Mouse (Mus musculus): ENCODE results near the gene Fgd4.
"Not testable (repeated sequence)": the region's sequence is repeated elsewhere in the genome, so short reads cannot be mapped to it uniquely, and the experiment has no call there.

Gene Fgd4

DNA sequence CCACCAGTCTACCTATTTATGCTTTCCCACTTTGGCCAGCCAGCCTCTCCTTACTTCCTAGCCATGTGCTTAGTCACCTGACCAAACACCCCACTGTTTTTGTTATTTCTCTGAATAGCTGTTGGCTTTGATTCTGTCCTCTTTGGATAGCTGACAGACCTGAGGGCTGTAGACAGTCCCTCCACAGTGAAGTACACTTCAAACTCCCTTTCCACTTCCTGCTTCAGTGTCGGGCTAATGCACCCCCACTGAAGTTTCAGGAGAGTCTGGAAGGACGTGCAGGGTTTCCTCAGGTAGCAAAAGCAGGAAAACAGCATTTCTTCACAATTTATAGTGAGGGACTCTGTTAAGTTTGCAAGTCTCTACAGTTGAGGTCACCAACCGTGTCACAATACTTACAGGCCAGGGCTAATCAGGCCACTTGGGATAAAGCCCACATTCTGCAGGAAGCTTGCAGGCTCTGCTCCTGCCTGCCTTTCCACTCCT, 57.4 kb downstream of the Fgd4 start:
- no peak for DNase-seq (ENCODE audit: low spot score)

DNA sequence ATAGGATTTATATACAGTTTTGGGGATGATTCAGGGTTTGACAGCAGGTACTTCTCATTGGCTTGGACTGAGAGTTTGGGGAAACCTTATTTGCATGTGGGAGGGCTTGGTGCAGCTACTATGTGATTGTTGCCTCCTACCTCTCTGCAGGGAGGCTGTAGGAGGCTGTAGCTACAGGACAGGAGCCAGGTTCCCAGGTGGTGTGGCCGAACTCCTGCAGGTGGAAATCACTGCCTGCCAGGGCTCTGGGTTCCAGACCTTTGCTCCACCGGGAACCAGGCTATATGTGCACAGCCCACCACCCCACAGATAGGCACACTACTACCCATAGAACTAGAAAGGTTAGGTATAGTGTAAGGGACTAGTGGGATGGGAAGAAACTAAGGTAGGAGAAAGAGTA, 61.0 kb downstream of the Fgd4 start:
- DNase-seq (ENCODE audit: low spot score): not testable (repeated sequence)

DNA sequence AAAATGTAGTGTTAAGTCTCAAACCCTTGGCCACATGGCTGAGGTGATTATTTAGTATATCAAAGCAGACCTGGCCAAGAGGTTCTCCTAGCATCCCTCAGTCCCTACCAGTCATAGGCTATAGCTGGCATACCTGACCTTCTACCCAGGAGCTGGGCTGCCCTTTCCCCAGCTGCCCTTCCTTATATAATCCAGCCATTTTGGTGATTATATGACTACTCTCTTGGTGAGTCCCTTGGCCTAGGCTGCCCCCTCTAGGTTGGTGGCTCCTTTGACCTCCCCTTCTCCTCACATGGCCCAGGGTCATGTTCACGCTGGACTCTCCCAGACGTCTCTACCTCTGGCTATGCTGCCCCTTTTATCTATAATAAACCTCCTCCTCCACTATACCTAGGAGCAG, 65.1 kb downstream of the Fgd4 start:
- DNase-seq (ENCODE audit: low spot score): no peak

DNA sequence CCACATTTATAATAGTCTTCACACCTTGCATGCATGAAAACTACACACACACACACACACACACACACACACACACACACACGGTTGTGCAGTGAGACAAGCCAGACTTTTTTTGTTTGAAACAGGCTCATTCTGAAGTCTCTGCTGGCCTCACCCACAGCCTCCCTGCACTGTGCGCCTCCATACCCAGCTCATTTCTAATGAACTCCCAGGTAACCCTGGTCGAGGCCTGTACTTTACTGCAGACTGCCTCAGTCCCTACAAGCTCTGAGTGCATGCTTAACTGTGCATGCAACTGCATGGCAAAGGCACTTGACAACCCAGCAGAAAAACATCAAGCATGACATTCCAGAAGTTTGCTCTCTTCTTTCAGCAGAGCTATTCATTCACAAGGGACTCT, 72.3 kb downstream of the Fgd4 start:
- DNase-seq (ENCODE audit: low spot score): no peak

DNA sequence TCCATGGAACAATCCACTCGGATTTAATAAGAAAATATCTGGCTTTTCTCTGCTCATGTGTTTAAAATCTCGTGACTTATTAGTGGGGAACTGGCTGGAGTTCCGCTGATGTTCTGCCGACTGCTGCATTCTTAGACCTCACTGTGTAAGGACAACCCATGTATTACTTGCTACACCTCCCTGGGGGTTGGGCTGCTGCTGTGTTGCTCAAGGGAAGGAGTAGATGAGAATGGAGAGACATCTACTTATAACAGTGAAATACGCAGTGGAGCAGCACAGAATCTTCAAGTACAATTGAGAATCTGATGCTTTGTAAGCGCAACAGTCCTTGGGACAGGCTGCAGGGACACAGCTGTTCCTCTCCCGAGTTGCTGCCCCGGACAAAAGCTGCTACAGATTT, 73.1 kb downstream of the Fgd4 start:
- DNase-seq (ENCODE audit: low spot score): peak; percentile 43

DNA sequence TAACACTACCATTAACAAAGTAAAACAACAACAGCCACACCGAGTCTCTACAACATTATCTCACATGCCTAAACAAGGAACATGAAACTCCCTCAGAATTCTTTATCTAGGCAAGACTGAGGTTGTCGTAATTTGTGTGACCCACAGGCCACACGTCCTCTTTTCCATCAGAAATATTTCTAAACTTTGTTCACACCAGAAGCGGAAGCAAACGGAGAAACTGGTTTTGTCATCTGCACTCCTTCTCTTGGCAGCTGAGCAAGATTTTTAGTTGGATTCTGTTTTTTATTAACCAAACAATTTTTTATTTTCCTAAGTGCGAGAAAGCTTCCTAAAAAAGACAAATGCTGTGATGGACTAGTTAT, 73.6 kb downstream of the Fgd4 start:
- DNase-seq (ENCODE audit: low spot score): peak; percentile 16

DNA sequence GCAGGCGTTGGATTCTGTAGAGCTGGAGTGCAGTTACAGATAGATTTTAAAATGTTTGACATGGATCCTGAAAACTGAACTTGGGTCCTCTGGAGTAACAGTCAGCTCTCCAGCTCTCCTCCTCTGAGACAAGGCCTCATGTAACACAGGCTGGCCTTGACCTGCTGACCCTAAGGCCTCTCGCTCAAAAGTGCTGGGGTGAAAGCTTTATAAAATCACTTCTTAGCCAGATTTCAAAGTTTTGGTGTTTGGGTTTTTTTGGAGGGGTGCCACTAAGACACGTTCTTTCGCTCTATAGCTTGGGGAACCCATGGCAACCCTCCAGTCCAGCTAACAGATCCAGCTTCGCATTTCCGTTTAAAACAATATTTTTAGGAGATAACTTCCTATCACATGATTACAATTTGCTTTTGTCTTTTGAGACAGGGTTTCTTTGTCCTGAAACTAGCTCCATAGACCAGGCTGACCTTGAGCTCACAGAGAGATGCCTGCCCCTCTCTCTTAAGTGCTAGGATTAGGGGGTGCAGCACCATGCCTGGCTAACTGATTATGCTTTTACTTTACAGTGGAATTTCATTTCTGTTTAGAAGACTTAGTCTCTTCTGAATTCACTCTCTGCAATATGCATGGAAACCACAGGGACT, 74.1 kb downstream of the Fgd4 start:
- DNase-seq (ENCODE audit: low spot score): no peak

DNA sequence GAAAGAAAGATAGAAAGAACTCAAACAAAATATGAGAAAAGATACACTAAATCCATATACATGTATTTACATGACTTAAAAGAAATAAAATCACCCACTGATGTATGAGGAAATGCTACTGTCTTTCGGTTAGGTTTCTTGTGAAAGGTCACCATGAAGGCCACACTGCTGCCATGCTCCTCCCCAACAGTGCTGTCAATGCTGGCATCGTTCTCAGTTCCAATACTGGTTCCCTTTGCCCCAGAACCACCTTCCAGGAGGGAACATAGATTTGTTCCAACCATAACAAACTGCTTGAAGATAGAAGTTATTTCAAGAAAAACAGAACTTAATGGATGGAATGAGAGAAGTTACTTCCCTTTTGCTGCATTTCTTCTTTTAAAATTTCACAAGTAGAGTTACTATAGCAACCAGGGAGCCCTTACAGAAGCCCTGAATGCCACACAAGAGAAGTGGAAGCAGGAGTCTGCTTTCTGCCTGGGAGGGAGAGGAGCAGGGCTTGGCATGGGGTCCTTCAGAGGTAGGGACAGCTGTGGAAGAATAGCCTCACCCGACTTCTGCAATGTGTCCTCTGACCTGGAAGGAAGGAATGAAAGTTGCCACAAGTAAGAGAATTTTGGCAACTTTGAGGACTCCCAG, 75.0 kb downstream of the Fgd4 start:
- no peak for DNase-seq (ENCODE audit: low spot score)

DNA sequence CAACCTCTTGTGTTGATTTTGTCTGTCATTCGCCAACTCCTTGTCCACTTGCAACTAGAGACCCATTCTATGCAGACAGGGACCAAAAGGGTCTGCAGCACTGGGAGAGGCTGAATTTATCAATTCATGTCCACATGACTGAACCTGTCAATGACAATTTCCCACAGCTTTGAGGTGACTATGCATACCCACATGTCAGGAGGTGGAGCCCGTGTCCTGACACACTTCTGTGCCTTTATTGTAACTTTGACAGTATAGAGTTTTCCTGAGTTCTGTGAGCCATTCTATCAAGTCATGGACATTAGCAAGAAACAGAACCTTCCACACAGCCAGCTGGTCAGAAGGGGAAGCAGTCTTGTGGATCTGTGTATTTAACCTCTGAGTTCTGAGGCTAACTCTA, 76.7 kb downstream of the Fgd4 start:
- DNase-seq (ENCODE audit: low spot score): no peak

DNA sequence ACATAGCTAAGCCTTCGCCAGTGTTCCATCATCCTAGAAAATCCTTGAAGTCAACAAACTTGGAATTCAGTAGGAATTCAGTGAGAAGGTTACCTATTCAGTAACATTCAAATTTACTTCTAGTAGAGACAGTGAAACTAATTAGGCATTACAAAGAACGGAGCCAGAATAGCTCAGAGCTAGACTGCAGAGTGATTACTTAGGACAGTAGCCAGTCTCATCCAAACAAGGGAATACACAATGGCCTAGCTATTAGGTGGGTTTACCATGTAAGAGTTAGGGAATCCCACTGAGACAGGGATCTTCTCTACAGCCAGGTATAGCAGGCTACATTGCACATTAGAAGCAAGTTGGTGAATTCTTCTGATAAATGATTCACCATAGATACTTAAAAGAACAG, 77.5 kb downstream of the Fgd4 start:
- DNase-seq (ENCODE audit: low spot score): not testable (repeated sequence)

DNA sequence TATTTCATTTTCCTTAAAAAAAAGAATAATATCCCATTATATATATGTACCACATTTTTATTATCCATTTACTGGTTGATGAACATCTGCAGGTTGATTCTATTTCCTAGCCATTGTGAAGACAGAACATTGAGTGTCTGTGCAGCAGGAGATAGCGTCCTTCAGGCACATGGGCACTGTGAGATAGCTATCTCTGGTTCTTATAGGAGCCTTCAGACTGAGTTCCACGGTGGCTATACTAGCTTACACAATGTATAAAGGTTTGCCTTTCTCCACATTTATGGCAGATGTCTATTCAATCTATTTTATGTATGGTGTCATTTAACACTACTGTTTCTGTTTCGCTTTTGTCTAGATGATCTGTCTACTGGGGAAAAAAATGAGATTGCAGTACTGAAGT, 98.9 kb downstream of the Fgd4 start:
- DNase-seq (ENCODE audit: low spot score): no peak

DNA sequence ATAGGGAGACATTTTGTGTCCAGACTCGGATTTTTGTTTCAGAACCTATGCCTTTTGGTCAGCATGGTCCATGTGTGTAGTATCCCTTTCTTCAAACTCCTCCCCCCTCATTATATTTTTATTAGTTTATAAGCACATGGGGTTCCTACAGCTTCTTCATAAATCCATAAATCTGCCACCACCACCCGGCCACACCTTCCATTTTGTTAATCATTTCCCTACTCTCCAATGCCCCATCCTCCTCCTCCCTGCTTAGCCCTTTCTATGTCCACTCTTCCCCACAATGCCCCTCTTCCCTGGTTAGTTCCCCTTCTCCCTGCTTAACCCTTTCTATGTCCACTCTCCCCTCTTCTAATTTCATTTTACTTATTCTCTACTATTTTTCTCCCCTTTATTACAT, 99.4 kb downstream of the Fgd4 start:
- DNase-seq (ENCODE audit: low spot score): no peak

DNA sequence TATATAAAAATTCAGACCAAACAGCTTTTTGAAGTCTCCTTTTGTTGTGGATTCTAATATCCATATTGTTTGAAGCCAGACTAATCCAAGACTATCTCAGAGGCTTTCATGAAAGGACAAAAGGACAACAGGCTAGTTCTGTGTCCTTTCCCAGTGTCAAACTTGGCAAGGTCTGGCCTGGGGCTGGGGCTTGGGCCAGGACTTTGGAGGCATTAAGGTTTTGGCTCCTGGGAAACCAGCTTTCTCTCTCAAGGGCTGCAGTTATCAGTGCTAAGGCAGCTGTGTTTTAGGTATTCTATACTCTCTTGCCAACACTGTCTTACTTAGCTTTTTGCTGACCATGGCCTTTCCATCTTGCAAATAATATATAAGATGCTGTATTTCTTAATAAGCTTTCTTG, 101.6 kb downstream of the Fgd4 start:
- peak; percentile 16 for DNase-seq (ENCODE audit: low spot score)

DNA sequence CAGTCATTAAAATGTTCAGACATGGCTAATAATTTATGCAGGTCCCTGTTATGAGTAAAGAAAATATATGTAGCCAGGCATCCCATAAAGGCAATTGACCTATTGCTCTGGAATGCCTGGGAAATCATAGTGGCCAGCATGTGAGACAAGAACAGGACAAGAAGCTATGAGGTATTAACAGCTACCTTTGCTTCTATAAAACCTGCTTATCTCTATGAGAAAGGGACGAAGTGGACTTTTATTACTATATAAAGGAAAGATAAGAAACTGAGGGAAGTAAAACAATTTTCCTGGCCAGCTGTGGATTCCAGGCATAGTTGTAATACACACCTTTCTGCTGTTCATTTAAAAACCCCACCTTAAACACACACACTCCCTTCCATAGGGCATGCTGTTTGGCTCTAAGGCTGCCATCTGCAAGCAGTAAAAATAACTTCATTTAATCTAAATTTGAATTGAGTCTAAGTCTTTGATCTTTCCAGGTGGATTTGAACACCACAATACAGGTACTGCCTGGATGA, 114.8 kb downstream of the Fgd4 start:
- no peak for DNase-seq (ENCODE audit: low spot score)

DNA sequence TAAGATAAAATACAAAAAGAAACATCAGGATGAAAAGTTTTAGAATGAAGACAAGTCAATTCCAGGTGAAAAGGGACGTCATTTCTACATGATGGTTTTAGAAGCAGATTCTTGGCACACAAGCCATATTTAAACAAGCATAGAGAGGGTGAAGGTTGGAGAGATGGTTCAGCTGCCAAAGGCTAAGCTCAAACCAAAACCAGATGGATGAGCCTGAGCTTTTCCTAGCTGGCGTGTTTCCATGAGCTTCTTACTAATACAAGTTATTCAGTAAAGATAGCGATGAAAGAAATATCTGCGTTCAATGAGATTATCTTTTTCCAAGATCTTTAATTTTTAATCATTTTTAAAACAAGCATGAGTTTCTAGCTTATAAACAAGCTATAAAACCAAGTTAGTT, 115.7 kb downstream of the Fgd4 start:
- DNase-seq (ENCODE audit: low spot score): no peak

DNA sequence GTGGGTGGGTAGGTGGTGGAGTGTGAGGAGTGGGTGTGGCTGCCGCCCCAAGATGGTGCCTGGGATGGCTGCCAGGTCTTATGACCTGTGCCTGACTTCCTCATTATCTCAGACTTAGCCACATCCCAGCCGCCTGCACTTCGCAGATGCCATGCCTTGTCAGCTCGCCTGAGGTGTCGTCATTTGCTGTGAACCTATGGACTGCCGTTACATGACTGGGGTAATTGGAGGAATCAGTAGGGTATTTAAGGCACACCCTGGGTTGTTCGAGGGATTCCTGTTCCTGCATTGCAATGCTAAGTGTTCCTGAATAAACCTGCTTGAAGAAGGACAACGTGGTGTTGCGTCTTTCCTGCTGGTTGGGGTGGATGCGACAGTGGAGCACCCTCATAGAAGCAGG, 126.9 kb downstream of the Fgd4 start:
- not testable (repeated sequence) for DNase-seq (ENCODE audit: low spot score)

DNA sequence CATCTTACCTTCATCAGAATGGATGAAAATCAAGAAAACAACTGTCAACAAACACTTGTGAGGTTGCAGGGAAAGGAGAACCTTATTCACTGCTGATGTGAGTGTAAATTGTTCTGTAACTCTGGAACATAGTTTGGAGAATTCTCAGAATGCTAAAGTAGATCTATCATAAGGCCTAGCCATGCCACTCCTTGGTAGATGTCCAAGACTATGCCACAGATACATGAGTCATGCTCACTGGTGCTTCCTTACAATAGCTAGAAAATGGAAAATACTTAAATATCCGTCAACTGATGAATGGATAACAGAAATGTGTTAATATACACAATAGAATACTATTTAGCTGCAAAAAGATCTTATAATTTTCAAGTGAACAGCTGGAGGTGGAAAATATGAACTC, 150.3 kb downstream of the Fgd4 start:
- no peak for DNase-seq (ENCODE audit: low spot score)

DNA sequence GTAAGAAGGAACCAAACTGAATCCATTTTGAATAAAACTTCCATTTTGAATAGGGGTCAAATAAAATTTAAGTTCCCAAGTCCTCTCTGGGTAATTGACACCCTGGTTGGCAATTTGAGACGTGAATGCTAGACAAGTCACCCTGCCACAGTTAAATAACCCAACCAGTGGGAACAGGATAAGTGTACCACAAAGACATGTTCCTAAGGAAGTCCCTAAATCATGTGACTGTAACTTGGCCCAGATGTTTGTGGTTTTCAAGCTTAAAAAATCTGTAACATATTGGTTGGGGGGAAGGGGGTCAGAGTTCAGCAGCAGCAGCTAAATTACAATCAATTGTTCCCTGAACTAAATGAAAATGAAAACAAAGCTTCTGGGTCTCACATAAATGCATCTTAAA, 161.9 kb downstream of the Fgd4 start:
- DNase-seq (ENCODE audit: low spot score): no peak

DNA sequence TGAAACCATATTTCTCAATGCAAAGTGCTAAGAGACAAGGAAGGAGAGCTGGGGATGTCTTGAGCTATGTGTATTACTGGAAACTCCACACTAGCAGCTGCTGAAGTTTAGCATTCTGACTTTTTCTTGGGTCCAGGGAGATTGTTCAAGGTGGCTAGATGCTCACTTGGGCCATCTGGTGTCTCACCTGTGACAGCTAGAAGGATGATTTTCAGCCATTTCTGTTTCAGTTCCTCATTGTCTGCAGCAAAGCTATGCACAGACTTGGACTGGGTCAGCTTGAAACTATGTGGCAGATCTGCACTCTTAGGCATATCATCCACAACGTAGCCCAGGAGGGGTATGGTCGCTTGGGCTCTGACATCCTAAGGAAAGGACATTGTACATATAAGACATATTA, 177.9 kb downstream of the Fgd4 start:
- DNase-seq (ENCODE audit: low spot score): no peak

DNA sequence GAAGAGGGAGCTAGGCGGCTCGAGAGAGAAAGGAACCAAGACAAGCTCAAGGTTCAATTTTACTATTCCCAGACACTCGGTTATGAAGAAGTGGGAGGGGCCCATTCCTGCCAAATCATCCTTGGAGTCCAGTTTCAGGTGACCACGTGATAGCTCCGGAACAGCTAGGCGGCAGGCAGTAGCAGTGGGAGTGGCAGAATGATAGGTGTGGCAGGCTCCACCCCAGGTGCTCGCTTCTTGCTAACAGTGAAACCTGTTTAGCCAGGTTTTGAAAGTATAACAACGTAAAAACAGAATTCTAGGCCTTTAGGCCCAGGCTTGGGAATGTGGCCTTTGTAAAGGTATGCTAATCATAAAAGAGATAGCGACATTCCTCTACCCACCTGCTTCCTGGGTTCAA, 233.1 kb downstream of the Fgd4 start:
- not testable (repeated sequence) for DNase-seq (ENCODE audit: low spot score)

Data from layer of hippocampus, adult 11-12 months (tissue).